Mouse (Mus musculus) heart, postnatal 10 days (tissue): ENCODE measurements around the gene Trim46. TPM values are rescaled to one million over a fixed set of nuclear protein-coding genes. Genes with fewer than 3 reads are reported as not detected.

ENCODE experiments used
- DNase-seq, 2 experiments: peaks; one replicate each; pipeline ENCODE4 v3.0.0; 2021
- intact Hi-C: fragments of 180-260 bp; cut with DNase I; formaldehyde crosslinking; loops from one replicate; pipeline ENCODE4 v1.15.1; 2025
- total RNA-seq, 2 experiments: library from RNA; stranded (reverse); gene quantifications; 2 replicates each; pipeline ENCODE4 v1.2.3; 2021

Gene Trim46
- 1 to 10 TPM in 1 of 2 experiments, under 1 TPM in 1; 0.77 to 1.1 TPM for total RNA-seq

DNA sequence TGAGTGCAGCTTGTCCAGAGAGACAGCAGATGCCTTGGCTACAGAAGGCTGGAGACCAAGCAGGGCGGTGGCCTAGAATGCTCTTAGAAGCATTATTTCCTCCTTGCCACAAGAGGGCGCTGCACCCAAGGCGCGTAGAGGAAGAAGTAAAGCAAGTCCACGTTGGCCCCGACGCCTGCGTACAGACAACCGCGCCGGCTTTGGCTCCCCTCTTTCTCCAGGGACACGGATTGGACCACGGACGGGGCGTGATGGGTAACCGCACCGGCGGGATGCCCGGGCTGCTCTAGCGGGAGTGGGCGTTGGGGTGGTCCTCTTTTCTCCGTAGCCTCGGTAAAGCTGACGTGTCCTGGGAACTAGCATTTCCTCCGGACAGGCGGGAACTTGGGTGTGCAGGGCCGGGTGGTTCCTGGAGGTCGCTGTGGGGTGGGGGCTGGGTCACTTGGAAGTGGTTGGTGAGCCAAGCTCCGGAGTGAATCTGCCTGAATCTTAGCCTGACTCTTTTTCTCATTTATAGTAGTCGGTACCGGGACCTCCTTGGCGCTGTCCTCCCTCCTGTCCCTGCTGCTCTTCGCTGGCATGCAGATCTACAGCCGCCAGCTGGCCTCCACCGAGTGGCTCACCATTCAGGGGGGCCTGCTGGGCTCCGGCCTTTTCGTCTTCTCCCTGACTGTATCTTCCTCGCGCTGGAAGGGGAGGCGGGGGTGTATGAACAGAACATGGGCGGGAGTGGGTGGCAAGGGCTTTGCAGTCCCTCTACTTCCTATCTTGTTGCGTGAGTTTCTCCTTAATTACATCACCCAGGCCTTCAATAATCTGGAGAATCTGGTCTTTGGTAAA is at the start of gene Trim46:
Gene Trim46 (minus strand): TSS at position 49 of the 840 bp plus-strand sequence.
- intact Hi-C loops = loop anchor here (1.0 kb wide), 1 partner anchor 36 kb away; no protein-coding TSS in a partner anchor
- peak; percentile 93 to 94 for DNase-seq

DNA sequence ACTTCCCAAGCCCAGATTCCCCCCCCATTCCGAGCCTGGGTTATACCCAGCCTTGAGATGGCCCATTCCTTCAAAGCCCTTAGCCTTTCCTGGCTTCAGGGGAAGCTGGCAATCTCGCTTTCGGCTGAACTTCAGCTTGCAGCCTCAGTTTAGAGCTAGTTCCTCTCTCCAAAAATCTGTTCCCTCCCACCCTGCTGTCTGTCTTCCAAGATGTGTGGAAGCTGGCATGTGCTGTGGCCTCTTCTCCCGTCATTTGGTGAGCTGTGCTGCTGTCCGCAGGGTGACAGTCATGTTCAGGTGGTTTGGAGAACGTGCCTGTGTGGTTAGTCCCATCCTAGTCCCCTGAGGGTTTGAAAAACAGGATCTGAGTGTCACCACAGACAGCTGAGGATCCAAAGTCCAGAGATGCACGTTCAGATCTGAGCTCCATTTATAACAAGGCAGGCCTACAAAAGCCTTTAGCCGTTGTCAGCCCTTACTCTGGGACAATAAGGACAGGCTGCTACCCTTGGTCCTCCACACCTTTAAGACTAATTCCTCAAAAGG is 49.6 kb upstream of the Trim46 start:
- intact Hi-C loops = no loop called here
- DNase-seq = no peak

DNA sequence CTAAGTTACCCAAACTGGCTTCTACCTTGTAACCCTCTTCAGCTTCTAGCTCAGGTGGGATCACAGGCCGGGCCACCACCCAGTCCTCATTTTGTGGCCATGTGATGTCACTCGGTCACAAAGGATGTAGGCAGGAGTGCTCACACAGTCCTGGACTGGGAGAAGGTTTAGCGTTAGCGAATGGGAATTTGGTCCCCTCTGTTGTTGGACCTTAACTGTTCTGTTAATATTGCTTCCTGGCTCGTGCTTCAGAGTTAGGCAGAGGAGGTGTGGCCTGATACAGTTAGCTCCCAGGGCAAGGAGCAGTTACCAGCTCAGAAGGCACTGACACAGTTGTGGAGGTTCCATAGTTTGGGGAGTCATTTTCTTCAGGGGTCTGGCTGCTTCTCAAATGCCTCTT is 48.1 kb upstream of the Trim46 start:
- intact Hi-C loops = no loop called here

DNA sequence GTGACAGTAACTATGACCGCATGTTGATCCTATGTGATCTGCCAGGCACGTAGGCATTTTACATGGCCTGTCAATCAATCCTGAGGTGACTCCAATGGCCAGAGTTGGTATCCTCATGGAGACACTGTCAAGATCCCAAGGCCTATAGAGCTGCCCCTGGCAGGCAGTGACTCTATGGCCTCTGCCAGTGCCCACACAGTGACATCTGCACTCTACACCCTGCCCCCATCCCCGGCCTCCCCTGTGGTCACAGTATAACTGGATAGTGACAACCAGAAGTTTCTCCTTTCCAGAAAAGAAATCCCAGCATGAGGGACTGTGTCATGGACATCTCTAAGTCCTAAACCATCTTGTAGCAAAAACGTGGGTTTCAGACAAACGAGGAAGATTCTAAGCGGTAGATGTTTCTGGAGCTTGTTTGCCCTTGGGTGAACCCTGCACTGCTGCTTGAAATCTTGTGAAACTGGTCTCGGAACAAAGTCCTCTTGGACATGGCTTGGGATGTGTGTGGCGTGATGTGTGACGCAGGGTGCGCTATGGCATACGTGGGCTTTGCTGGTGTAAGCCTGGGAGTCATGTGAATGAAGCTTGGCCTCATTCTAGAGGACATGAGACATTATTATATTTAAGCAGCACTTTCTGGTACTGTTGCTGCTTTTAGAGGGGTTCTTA is 47.3 kb upstream of the Trim46 start:
- intact Hi-C loops = no loop called here
- no peak for DNase-seq

More for the DNA sequence above, 48.1 kb upstream of the Trim46 start:
- no peak for DNase-seq

DNA sequence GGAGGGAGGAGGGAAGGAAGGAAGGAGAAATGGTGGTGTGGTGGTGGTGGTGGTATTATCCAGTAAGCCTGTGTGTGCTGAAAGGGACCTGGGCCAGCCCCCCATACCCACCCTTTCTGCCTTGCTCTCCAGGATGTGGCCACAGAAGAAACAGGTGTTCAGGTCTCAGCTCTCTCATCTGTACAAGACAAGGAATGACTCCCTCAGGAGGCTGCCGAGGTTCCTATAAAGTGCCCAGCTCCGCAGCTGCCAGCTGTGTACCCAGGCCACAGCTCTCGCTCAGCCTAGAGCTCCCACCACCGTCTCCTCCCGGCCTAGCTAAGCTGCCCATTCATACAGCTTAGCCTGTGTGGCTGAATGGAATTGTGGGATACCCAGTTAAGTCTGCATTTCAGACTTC is 46.2 kb upstream of the Trim46 start:
- intact Hi-C loops = no loop called here
- DNase-seq = no peak

DNA sequence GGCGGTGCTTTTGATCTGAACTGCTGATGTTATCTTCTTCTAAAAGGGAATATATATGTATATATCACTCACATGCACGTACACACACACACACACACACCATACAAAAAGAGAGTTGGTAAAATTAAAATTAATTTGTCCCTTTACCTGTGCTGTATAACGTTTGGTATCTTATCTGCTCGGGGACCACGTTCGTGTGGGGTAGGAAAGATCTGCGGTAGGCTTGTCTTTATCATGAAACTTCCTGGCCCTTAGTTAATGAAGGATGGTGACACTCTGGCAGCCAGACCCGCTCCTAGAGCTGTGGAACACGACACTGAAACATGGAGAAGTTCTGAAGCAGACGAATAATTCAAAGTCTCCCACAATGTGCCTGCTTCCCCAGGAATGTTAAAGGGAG is 45.8 kb upstream of the Trim46 start:
- no peak for DNase-seq
- intact Hi-C loops = no loop called here

DNA sequence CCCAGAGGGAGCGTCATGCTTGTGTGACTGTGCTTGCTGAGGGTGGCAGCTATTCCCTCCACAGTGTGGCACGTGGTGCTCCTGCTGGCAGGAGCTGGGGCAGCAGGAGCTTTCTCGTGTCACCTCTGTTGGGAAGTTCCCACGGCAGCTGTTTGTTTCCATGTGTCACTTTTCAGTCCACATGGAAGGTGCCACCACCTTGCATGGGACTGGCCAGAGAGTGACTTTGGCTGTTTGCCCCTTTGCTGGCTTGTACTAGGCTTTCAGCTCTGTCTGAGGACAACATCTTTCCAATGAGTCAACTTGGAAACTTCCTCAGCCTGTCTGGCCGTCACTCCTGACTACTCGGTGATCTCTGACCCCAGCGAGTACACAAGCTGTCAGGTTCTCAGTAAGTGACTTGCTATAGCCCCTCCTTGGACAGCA is 42.4 kb upstream of the Trim46 start:
- intact Hi-C loops = no loop called here
- peak; percentile 24 to 42 for DNase-seq

DNA sequence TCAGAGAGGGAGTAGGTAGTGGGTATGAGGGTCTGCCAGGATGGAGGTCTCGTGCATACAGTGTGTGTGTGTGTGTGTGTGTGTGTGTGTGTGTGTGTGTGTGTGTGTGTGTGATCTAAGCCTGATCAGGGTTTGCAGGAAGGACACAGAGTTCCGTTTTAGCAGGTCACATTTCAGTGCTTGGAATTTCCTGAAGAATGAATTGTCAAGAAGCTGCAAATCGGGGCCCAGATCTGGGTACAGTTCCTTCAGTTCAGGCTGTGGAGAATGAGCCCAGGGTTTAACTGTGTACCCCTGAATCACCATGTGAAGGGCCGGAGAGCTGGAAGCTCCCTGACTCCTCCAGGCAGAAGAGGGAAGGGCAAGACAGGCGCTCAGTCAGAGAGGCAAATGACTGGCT is 41.2 kb upstream of the Trim46 start:
- DNase-seq = no peak

DNA sequence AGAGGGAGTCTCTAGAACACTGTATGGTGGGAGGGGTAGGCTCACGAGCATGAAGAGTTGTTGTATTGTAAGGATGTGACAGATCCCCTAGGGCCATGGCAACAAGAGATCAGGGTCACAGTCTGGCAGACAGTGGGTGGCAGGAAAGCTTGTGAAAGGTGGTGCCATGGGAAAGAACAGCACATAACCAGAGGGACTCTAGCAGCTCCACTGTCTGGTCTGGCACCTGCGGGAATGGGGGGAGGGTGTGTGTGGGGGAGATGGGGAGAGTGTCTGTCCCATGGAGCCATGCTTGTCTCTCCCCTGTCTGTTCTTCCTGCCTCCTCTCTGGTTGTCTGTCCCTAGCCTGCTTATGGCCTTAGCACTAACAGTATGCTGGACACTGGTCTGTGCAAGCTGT is 39.4 kb upstream of the Trim46 start:
- no peak for DNase-seq
- intact Hi-C loops = no loop called here

More for the DNA sequence above, 41.2 kb upstream of the Trim46 start:
- intact Hi-C loops = no loop called here

DNA sequence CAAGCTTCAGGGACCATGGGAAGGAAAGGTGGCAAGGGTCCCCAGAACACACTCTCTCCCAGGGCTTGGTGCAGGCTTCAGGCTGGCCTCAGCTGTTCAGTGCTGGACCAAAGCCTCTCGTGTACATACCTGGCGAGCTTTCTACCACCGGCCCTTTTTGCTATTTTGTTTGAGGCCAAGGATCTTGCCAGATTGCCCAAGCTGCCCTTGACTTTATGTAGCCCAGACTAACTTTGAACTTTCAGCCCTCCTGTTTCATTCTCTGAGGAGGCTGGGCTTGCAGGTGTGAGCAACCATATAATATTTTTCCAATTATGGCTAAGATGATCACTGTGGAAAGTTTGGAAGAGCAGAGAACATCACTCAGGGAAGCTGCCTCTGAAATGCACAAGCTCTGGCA is 38.2 kb upstream of the Trim46 start:
- intact Hi-C loops = no loop called here

DNA sequence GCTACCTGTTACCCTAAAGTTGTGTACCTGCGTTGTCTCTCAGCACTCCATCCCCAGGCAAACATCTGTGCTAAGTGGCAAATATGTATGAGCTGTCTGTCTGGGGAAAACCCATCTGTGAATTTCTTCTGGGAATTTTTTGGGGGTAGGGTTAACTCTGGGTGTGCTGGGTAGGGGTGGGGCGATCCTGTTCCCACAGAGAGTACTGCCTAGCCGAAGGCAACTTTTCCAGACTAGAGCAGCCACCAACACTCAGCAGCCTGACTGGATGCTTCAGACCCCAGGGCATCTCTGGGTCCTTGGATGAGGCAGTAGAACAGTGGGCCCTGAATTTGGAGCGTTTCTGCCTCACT is 36.2 kb upstream of the Trim46 start:
- no peak for DNase-seq
- intact Hi-C loops = loop anchor here (1.0 to 2.0 kb wide), 3 partner anchors 27 to 36 kb away; partner anchors contain the start of gene Trim46

More for the DNA sequence above, 38.2 kb upstream of the Trim46 start:
- no peak for DNase-seq

DNA sequence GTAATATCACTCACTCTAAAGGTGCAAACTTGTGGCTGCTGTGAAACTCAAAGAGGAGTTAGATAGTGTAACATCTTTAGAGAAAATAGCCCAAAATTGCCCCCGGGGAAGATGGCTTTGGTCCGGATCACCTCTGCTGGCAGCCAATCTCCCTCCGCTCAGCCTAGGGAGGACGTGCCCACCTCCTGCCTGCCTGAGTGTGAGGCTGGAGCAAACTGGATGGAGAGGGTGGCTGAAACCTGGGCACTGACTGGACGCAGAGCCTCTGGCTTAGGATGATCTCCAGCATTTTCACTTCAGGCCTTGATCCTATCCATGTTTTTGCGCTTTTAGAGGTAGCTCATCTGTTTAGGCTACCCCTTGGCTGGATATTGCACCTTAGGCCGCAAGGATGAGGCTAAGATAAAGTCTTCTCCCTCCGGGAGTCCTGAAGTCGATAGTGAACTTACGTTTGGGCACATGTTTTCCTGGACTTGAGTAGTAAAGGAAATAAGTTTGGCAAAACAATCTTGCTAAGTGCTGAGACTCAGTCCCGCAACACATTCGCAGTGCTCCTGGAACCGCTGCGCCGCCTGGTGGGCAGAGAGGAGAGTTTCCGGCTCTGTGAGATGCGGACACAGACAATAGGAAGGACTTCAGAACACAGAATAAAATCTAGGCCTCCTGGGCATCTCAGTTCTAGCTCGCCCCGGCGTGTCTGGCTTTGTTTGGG is 35.6 kb upstream of the Trim46 start:
- intact Hi-C loops = loop anchor here (1.0 to 2.0 kb wide), 3 partner anchors 27 to 35 kb away; partner anchors contain the start of gene Trim46

DNA sequence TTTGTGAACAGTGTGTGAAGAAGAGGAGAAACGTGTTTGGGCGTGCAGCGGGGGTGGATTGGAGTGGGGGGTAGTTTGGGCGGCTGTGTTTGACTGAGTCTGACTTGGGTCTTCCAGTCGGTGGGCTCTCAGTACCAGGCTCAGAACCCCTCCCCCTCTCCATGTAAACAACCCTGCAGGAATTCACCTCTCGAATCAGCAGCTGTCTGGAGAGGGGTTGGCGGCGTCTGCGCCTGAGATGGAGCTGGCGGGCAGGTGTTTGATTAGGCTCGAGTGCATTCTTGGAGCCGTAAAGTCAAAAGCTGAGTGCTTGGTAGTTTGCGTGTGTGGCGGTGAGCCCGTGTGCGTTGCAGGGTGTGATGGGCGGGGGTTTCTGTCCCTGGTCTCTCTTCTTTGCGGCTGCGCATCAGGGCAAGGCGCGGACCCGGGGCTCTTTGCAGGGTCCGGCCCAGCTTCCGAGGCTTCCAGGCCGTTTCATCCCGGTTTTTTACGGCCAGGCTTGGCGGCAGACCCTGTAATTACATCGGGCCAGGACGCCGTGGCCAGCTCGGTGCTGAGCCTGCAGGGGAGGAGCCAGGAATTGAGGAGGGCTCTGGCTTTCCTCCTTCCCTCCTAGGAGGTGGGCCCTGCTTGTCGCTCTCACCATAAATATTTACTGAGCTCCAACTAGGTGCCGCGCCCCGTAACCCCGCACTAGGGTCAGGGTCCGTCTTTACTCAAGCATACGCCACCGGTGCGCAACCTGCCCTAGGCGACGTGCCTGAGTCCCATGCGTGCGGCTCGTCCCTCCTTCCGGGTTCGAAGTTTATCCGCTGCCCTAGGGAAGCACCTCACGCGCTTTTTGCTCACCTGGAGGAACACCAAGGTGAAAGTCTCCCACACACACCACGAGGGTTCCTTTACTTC is 34.8 kb upstream of the Trim46 start, which contains the start of gene Efna1:
Gene Efna1 (minus strand): TSS at position 537 of the 906 bp plus-strand sequence.
- intact Hi-C loops = no loop called here
- DNase-seq = peak; percentile 70 to 72

More for the DNA sequence above, 35.6 kb upstream of the Trim46 start:
- peak; percentile 90 to 95 for DNase-seq

DNA sequence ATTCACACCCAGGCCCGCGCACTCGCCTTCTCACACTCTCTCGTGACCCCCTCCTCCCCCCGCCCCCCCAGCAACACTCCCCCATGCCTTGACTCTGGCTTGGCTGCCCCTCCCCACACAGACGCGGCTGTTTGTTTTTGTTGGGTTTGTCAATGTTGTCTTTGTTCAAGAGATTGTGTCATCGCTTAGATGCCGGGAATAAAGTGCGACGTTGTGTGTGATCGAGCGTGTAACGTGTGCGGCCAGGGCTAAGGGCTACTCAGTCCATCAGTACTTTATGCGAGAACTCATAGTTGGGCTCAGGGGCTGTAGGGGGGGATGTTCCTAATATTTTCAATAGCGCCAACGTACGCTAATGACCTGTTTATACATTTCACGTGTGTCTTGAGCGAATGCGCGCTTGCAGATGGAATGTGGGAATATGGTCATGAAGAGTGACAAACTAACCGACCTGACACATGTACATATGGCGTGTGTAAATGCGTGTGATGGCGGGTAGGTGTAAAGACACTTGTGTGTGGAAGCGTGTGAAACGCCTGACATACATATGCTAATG is 34.0 kb upstream of the Trim46 start:
- intact Hi-C loops = no loop called here
- DNase-seq = peak; percentile 43 to 60

DNA sequence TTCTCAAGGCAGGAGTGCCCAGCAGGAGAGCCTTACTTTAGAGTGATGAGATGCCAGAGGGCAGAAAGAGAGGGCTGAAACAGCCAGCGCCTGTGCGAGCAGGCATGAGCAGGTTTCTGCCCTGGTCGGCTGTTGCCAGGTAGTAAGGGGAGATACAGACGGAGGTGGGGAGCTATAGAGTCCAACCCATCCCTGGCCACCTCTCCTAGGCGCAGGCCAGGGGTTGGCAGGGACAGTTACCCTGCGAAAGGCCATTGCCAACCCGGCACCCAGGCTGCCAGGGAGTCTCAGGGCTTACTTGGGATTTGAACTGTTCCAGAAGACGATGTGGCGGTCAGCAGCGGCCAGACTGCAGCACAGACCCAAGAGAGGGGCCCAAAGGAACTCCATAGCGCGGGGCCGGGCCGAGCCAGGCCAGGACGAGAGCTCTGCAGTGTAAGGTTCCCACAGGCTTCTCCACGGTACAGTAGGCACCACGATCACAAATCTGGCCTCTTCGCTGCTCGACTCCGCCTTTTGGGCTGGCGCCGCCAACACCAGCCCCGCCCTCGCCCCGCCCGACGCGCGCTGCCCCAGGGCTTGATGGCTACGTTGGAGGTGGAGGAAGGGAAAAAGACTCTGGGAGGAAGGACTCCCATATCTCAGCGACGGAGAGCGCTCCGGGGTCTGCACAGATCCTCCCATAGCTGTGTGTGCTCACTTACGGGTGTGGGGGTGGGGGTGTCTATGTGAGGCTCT is 33.2 kb upstream of the Trim46 start:
- DNase-seq = peak; percentile 91
- intact Hi-C loops = no loop called here

DNA sequence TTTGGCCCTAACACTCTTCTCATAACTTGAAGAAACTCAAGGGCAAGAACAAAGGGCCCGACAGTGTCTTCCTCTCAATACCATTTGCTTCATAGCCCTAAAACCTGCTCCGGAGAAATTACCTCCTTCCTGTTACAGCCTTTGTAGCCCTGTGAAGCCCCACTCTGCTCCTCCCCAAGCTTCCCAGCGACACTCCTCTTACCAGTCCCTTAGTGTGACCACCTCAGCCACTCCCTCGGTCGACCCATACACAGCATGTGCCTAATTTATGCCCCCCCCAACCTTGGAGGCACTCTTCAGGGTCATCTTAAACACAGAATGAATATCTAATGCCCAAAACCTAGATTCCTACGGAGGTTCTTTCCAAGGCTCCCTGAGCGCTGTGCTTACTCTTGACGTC is 32.5 kb upstream of the Trim46 start:
- peak in 1 of 2 experiments; percentile 42 for DNase-seq
- intact Hi-C loops = no loop called here

DNA sequence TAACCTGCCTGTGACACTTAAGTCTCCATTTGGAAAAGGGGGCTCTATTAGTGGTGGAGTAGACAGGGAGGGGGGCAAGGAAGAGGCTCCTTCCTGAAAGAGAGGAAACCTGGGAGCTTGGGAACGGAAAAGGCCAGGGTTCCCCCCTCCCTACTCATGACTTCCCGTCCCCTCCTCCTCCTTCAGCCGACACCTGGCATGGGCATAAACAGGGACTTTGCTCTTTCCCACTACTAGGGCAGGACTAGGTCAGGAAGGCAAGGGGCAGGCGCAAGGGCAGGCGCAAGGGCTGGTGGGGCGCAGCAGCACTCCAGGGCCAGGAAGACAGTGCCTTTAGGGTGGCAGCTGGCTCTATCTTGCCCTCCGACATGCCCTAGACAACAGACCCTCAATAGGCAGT is 32.0 kb upstream of the Trim46 start:
- peak; percentile 75 to 77 for DNase-seq
- intact Hi-C loops = no loop called here

DNA sequence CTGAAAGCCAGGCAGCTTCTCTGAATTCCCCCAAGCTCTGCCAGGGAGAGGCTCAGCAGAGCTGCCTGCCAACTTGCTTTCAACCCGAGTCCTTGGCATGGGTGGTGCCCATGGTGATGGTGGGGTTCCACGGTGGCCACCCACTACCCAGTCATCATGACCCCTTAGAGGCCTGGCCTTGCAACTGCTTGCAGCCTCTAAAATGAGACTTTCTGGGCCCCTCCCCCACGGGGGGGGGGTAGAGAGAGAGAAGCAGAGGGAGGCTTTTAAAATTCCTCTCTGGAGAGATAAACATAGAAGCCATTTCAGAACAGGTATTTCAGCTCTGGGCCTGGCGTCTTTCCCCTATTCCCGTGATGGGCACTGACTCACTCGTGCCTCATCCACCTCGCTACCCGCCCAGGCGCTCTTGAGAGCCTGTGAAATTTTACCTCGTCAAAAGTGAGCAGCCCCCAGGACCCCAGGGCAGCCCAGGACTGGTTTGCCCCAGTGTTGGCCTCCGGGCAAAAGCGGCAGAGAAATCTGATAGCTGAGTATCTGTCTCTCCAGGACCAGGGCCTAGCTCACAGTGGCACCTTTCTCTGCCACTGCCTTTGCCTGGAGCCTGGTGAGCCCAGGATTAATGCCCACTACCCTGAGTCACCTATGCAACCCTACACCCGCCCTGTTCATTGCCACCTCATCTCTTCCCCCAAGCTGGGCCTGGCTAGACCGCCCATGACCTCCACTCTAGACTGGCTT is 31.3 kb upstream of the Trim46 start:
- DNase-seq = peak; percentile 77 to 78

More for the DNA sequence above, 31.3 kb upstream of the Trim46 start:
- intact Hi-C loops = no loop called here
